7 mouse cellular contexts compared by ENCODE assay signal in genomic region chr9:105494553-105495315, GRCm38 (mm10). TPM values are rescaled to one million over a fixed set of nuclear protein-coding genes. Genes with fewer than 3 reads are reported as not detected.
DNase-seq lines count a peak whose midpoint lies in the region; ATAC-seq and TF ChIP-seq lines count a peak whose summit lies in the region.

No protein-coding gene starts in this region.

- no peaks in the 10 kb centered on the region for H3K4me1 ChIP-seq in embryonic facial prominence, embryonic 11.5 days (ENCODE audit: control insufficient read depth, insufficient read depth, low read length)
- peaks cover 3% of the 10 kb centered on the region; the same call in 1 of the 2 replicates for H3K4me1 ChIP-seq in kidney, adult 2 months (ENCODE audit: control insufficient read depth, insufficient read depth, low read length)
- H3K4me1 ChIP-seq in limb, embryonic 12.5 days (replicated peaks): peaks cover 10% of the 10 kb centered on the region; the same call in 1 of the 2 replicates
- H3K4me1 ChIP-seq in midbrain, embryonic 15.5 days: peaks cover 33% of the 10 kb centered on the region
- H3K4me1 ChIP-seq in spleen, adult 2 months (ENCODE audit: control insufficient read depth, insufficient read depth, insufficient read length): 0 out of 2 replicates have a peak, but pooled peaks cover 3% of the 10 kb centered on the region

- peak overlapping the region; percentile 89 for H3K4me2 ChIP-seq in embryonic facial prominence, embryonic 11.5 days (ENCODE audit: low read depth, low read length)
- H3K4me2 ChIP-seq in limb, embryonic 12.5 days: peak overlapping the region; percentile 93
- peak overlapping the region; percentile 98 for H3K4me2 ChIP-seq in midbrain, embryonic 15.5 days

- H3K4me3 ChIP-seq in embryonic facial prominence, embryonic 11.5 days (ENCODE audit: low read depth, low read length): peak overlapping the region; percentile 73
- H3K4me3 ChIP-seq in kidney, adult 2 months (ENCODE audit: insufficient read depth, low read depth, low read length): peak overlapping the region; percentile 91
- H3K4me3 ChIP-seq in limb, embryonic 12.5 days (replicated peaks): peak overlapping the region; percentile 88
- H3K4me3 ChIP-seq in midbrain, embryonic 15.5 days: peak overlapping the region; percentile 72
- H3K4me3 ChIP-seq in spleen, adult 2 months (ENCODE audit: extremely low read depth, insufficient read depth, insufficient read length): peak overlapping the region; percentile 93

- peak; percentile 99 for ATAC-seq in embryonic facial prominence, embryonic 11.5 days (replicated peaks; ENCODE audit: insufficient number of reproducible peaks, low FRiP score, low TSS enrichment, low read depth)
- ATAC-seq in limb, embryonic 12.5 days (ENCODE audit: insufficient number of reproducible peaks, insufficient read depth, low FRiP score, low TSS enrichment, low read depth): peak; percentile 99
- ATAC-seq in midbrain, embryonic 15.5 days (replicated peaks): peak; percentile 99

- H3K9me3 ChIP-seq in embryonic facial prominence, embryonic 11.5 days (replicated peaks; ENCODE audit: control insufficient read depth, low read length): no peaks in the 10 kb centered on the region
- H3K9me3 ChIP-seq in limb, embryonic 12.5 days: no peaks in the 10 kb centered on the region
- no peaks in the 10 kb centered on the region for H3K9me3 ChIP-seq in midbrain, embryonic 15.5 days

- WGBS in embryonic facial prominence, embryonic 11.5 days: under 1% methylated on average over 44 of the region's 83 CpGs
- WGBS in kidney, adult 2 months: under 1% methylated on average over 75 of the region's 83 CpGs
- under 1% methylated on average over 66 of the region's 83 CpGs for WGBS in limb, embryonic 12.5 days
- under 1% methylated on average over 64 of the region's 83 CpGs for WGBS in midbrain, embryonic 15.5 days
- WGBS in spleen, adult 2 months: 2% methylated on average over 77 of the region's 83 CpGs

- H3K9ac ChIP-seq in embryonic facial prominence, embryonic 11.5 days (replicated peaks; ENCODE audit: low read length): peak overlapping the region; percentile 92
- peak overlapping the region; percentile 90 for H3K9ac ChIP-seq in limb, embryonic 12.5 days (replicated peaks)
- H3K9ac ChIP-seq in midbrain, embryonic 15.5 days: peak overlapping the region; percentile 92

- H3K27ac ChIP-seq in embryonic facial prominence, embryonic 11.5 days (replicated peaks; ENCODE audit: low read depth, low read length): peak overlapping the region; percentile 95
- H3K27ac ChIP-seq in kidney, adult 2 months (ENCODE audit: insufficient read depth, low read depth, low read length): peak overlapping the region; percentile 84
- peak overlapping the region; percentile 96 for H3K27ac ChIP-seq in limb, embryonic 12.5 days
- H3K27ac ChIP-seq in midbrain, embryonic 15.5 days: peak overlapping the region; percentile 93
- H3K27ac ChIP-seq in spleen, adult 2 months (ENCODE audit: insufficient read depth, low read length): peak overlapping the region; percentile 87

- peak; percentile 99 for DNase-seq in adrenal gland, postnatal 14 days
- DNase-seq in embryonic facial prominence, embryonic 11.5 days (ENCODE audit: low spot score): peak; percentile 95
- DNase-seq in heart, adult 18-20 months: peak; percentile 94 to 98
- peak; percentile 98 for DNase-seq in kidney, adult 2 months
- peak; percentile 88 to 97 for DNase-seq in spleen, adult 2 months (ENCODE audit: low read depth in 1 of 2, low spot score in 2 of 2)

- H3K36me3 ChIP-seq in embryonic facial prominence, embryonic 11.5 days (replicated peaks; ENCODE audit: control insufficient read depth, insufficient read depth, low read depth, low read length): no peaks in the 10 kb centered on the region
- no peaks in the 10 kb centered on the region for H3K36me3 ChIP-seq in kidney, adult 2 months (ENCODE audit: control insufficient read depth, insufficient read depth, low read length)
- H3K36me3 ChIP-seq in limb, embryonic 12.5 days: no peaks in the 10 kb centered on the region
- no peaks in the 10 kb centered on the region for H3K36me3 ChIP-seq in midbrain, embryonic 15.5 days (replicated peaks)
- no peaks in the 10 kb centered on the region for H3K36me3 ChIP-seq in spleen, adult 2 months (ENCODE audit: control insufficient read depth, insufficient read depth, low read length)

- 0 out of 2 replicates have a peak, but pooled peaks have one; percentile 11 for TF ChIP-seq CTCF in kidney, adult 2 months (conservative IDR thresholded peaks at IDR 0.05; ENCODE audit: insufficient read depth, insufficient read length, low read depth, low read length)
- 0 out of 2 replicates have a peak, but pooled peaks have one; percentile 19 for TF ChIP-seq CTCF in spleen, adult 2 months (IDR thresholded peaks at IDR 0.05; ENCODE audit: extremely low read depth, insufficient read depth, insufficient read length, insufficient replicate concordance)

- peak; percentile 4 for TF ChIP-seq POLR2A in kidney, adult 2 months (IDR thresholded peaks at IDR 0.05; ENCODE audit: low read depth, low read length)
- peak; percentile 72 for TF ChIP-seq POLR2A in spleen, adult 2 months (IDR thresholded peaks at IDR 0.05; ENCODE audit: low read depth, low read length)

- no peaks in the 10 kb centered on the region for H3K27me3 ChIP-seq in embryonic facial prominence, embryonic 11.5 days (ENCODE audit: control insufficient read depth, insufficient read depth, low read length)
- H3K27me3 ChIP-seq in kidney, adult 2 months (replicated peaks; ENCODE audit: control insufficient read depth, insufficient read depth, low read length): no peaks in the 10 kb centered on the region
- H3K27me3 ChIP-seq in limb, embryonic 12.5 days: no peaks in the 10 kb centered on the region
- no peaks in the 10 kb centered on the region for H3K27me3 ChIP-seq in midbrain, embryonic 15.5 days (replicated peaks)
- no peaks in the 10 kb centered on the region for H3K27me3 ChIP-seq in spleen, adult 2 months (ENCODE audit: control insufficient read depth, insufficient read depth, low read length)

RNA-seq across cellular contexts. Expression of gene Atp2c1, which starts 32.4 kb away (rescaled TPM):
- total RNA-seq in adrenal gland, postnatal 14 days (2021): 61.7 and 63.8 TPM in 2 replicates
- polyA plus RNA-seq in embryonic facial prominence, embryonic 11.5 days (2014; fragmentation: Nextera tagmentation; extraction: Ambion mirVana): 63.9 and 67.5 TPM in 2 replicates
- total RNA-seq in heart, adult 18-20 months (2021): 10 to 100 TPM; 58.6 to 65.0 TPM
- polyA plus RNA-seq in kidney, adult 2 months (2012; rRNA removed): 59.9 and 69.5 TPM in 2 replicates
- polyA plus RNA-seq in limb, embryonic 12.5 days (2016; fragmentation: Nextera tagmentation; extraction: Ambion mirVana): 59.7 TPM in 2 replicates
- polyA plus RNA-seq in midbrain, embryonic 15.5 days (2015; fragmentation: Nextera tagmentation; extraction: Ambion mirVana): 110 and 113 TPM in 2 replicates
- 20.7 and 36.8 TPM in 2 replicates for polyA plus RNA-seq in spleen, adult 2 months (2012; rRNA removed)

Comparison
In these comparisons a context has a peak if more than half of its experiments do, and no peak if none do; other contexts are left out.
1. Peak in every context shown above with its lines: DNase-seq, ATAC-seq, H3K4me3 ChIP-seq and H3K27ac ChIP-seq.